Mouse (Mus musculus) G1E-ER4 (cell line): ENCODE data around the gene Pcif1. TPM values are rescaled to one million over a fixed set of nuclear protein-coding genes. Genes with fewer than 3 reads are reported as not detected.

Source experiments
- GATA1 ChIP-seq: IDR thresholded peaks from one replicate; pipeline ENCODE4 v1.8.0; 2012; ENCODE audit warnings: low read length, inconsistent platforms
- polyA plus RNA-seq: library from polyadenylated mRNA; stranded (reverse); fragments of >175 nt; gene quantifications from 2 replicates; pipeline ENCODE4 v1.2.3, GENCODE M21; 2012

Pcif1 gene
- polyA plus RNA-seq, 1 experiment = 110 TPM

DNA sequence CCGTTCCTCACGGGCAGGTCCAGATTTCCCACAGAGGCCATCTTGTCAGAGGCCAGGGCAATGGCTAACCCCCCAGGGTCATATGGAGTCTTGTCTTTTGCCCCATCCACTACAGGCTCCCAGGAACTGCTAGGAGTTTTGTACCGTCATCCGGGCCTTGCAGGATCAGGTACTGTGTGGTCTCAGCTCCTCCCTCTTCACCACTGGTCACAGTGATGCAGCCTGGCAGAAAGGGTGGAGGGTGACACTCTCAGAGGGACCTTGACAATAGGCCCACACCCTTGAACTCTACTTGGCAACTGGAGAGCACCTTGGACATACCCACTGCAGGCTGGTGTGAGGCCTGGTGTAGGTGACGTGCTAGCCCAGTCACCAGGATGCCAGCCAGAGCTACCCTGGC, 28.9 kb downstream of the Pcif1 start:
- TF ChIP-seq GATA1 = no peak

DNA sequence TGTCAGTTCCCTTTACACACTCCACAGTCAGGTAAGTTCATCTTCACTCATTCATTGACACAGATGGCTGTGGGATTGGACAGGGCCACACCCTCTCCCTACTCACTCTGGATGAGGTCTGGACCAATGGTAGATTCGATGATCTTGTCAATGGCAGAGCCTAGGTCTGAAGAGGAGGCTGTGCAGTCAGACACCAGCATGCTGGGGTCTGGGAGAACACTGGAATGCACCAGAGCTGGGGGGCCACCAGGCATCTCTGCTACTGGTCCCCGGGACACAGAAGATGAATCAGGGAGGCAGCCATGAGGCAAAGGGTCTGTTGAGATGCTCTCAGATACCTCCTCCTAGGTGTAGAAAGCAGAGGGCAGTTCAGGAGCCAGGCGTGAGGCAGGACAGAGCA, 30.0 kb downstream of the Pcif1 start:
- TF ChIP-seq GATA1 = no peak

DNA sequence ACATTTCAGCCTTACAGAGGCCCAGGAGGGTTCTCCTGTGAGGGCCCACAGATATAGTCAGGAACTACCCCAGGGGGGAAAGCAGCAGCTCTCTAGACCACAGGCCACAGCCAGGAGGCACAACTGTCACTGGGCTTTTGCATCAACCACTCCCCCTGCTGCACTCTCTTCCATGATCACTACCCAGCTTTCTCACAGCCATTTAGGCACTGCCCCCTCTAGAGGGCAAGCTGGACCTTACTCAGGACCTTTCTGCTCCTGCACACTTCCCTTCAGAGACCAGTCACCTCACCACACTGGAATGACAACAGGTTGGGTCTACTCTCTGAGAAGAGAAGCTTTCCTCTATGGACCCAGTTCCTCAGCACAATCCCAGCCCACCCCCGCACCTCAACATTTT, 30.4 kb downstream of the Pcif1 start:
- TF ChIP-seq GATA1 = no peak

DNA sequence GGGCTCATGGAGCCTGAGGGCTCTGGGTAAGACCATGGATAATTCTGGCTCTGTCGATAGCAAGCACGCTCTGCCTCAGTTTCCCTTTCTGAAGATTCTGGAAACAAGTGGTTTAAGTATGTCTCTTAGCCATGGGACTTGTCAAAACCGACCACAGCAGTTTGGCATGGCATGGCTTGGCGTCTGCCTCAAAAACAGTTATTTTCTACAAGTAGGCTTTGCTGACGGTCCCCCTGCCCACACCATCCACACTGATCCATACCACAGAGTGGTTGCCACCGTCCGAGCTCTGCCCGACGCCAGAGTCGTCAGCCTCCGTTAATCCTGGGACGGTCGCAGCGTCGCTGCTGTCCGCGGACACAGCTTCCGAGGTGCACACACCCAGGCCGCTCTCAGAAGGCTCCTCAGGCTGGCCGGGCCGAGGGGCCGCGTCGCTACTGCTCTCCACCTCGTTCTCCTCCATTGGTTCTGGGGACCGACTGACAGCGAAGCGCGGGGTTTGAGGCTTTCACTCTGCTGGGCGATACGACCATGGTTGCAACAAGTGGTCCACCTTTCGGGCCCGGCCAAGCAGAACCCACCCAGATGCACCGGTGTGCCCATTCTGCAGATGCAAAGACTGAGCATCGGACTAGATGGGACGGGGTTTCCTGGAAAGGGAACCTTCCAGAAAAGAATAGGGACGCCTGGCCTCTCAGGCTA, 31.4 kb downstream of the Pcif1 start:
- no peak for TF ChIP-seq GATA1

DNA sequence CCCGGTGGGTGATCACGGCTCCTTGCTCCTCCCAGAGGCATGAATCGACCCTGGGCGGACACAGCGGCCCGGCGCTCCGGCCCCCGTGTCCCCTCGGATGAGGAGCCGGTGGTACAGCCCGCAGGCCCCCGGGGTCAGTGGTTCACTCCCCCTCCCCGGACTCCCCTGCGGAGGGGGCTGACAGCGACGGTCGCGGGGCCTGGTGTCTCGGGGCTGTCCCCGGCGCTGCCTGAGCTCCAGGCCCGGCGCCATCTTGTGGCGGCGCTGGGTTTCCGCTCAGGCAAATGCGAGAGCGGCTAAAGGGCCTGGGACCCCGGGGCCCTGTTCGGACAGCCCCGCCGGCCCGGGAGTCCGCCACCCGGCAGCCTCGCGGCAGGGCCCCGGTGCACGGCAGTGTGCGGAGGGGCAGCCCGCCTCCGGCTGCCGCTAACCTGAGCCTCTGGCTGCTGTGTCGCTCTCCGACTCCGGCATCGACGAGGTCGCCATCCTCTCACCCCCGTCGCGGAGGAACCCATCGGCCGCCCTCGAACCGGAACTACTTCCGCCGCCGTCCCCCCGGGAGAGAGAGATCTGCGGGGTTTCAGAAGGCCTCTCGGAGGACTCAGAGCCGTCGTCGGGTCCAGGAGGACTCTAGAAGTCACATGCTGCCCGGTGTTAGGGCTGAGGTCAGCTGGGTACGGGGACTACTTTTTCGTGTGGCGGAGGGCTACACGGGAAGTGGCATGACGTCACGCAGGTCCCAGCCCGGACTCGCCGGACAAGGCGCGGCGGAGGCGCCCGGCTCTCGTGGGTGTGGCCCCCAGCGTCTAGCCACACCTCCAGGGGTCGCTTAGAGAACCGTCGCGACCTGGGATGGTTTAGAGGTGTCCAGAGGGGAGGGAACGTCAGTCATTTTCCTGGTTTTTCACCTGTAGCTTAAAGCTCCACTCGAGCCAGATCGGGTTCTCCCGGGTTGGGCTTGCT, 32.3 kb downstream of the Pcif1 start, which contains the start of gene Zfp335:
Zfp335 (minus strand) TSS at position 672 of the 963 bp plus-strand sequence.
- TF ChIP-seq GATA1 = no peak

DNA sequence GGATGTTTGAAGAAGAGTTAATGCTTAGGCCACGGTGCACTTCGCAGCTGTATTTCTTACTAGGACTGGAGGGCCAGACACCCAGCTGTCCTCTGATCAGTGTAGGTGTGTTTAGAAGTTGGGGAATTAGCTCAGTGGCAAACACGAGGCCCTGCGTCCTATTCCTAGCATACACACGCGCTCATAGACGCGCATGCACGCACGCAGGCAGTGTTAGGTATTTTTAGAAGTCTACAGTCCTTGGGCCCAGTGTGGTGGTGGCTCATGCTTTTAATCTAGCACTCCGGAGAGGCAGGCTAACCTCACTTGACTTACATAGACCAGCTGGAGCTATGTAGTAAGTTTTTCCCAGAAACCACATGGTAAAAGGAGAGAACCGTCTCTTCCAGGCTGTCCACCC, 33.0 kb downstream of the Pcif1 start:
- TF ChIP-seq GATA1 = no peak

DNA sequence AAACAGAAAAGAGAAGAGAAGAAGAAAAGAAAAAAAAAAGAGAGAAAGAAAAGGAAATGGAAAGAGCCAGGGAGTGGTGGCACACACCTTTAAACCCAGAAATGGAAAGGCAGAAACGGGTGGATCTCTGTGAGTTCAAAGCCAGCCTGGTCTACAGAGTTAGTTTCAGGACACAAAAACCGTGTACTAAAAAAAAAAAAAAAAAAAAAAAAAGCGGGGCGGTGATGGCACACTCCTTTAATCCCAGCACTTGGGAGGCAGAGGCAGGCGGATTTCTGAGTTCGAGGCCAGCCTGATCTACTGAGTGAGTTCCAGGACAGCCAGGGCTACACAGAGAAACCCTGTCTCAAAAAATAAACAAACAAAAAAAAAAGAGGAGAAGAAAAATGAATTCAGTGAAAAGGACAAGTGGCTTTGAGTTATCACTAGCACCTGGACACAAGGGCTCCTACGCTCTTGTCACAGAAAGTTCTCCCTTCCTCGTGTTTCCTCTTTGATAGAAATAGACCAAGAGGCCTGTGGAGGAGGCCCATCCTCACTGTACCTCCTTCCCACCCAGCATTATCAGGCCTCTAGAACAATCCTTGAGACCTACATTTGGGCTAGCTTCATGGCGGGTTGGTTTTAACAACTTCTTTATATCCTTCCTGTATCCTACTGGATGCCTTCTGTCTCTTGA, 33.8 kb downstream of the Pcif1 start:
- TF ChIP-seq GATA1 = no peak

DNA sequence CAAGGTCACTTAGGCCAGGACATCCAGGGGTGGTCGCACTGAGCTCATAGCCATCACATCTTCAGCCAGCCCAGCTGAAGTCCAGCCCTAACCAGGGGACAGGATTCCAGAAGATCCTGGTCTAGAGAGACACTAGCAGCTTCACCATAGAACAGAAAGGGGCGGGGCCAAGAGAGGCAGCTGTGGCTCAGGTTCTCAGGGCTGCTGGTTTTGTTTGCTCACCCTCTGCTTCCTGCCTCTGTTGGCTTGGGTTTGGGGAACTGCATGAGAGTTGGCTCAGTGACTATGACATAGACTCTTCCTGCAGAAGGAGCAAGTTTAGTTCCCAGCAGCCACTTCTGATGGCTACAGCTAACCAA, 34.3 kb downstream of the Pcif1 start:
- no peak for TF ChIP-seq GATA1

DNA sequence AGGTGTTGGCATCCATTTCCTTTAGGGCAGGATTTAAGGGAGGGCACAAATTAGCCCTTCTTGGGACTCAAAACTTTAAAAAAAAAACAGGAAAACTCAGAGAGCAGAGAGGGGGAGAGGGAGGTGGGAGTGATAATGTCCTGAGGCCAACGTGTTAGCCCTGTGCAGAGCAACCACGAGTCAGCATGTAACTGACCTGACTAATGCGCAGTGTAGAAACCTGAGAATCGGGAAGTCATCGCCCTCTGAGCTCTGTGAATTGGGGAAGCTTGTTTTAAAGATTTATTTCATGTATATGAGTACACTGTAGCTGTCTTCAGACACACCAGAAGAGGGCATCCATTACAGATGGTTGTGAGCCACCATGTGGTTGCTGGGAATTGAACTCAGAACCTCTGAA, 37.7 kb downstream of the Pcif1 start:
- no peak for TF ChIP-seq GATA1

DNA sequence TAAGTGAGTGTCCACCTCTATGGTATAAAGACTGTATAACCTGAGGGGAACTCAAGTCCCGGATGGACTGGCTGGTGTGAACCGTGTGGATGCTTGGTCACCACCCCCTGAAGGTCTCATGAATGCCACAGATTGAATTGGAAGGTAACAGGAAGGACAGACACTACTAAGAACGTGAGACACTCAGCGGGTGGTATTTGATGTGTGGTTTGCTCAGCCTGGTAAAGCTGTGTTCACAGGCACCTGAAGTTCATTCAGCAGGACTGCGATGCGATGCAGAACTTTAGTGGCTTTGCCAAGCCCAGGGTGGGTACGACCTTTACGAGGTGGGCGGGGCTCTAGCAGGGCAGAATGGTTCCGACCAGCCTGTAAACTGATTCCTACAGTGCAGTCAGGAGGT, 38.3 kb downstream of the Pcif1 start:
- no peak for TF ChIP-seq GATA1

DNA sequence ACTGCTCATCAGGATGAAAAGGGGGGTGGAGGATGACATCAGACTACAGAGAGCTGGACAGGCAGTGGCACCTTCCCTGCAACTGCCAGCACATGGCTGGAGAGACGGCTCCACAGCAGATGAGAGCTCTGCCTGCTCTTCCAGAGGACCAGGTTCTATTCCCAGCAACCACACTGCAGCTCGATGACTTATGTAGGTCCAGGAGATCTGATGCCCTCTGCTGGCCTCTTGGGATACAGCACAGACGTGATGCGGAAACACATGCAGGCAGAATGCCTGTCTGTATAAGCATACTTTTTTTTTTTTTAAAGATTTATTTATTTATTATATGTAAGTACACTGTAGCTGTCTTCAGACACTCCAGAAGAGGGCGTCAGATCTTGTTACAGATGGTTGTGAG, 39.2 kb downstream of the Pcif1 start:
- TF ChIP-seq GATA1 = no peak

DNA sequence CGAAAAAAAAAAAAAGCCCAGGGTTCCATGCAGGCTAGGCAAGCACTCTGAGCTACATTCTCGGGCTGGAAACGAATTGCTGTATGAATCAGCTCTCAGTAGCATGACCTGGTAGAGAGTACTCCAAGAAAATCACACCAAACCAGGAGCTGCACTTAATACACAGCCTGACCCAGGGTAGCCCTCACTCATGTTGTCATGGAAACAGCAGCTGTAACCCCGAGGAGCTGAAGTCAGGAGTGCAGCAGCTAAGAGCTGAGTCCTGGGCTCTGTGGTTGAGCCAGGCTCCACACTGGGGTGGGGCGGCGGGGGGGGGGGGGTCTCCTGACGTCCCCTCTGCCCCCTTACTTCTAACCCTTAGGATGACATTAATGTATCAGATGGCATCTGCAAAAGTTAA, 42.9 kb downstream of the Pcif1 start:
- no peak for TF ChIP-seq GATA1

DNA sequence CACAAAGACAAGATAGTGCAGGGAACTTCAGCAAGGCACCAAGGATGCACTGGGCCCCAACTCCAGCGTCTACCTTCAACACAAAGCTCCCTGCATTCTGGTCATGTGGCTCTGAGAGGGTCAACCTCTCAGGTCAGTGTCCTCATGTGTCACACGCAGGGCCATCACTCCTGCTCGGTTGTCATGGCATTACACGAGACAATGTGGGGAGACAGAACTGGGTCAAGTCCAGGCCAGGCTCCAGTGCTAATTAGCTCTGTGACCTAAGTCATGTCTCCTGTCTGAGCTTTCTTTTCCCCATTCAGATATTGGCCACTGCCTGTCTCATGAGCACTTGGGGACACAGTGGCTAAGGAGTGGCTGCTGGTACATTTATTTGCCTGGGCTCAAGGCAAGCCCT, 44.2 kb downstream of the Pcif1 start:
- TF ChIP-seq GATA1 = no peak

DNA sequence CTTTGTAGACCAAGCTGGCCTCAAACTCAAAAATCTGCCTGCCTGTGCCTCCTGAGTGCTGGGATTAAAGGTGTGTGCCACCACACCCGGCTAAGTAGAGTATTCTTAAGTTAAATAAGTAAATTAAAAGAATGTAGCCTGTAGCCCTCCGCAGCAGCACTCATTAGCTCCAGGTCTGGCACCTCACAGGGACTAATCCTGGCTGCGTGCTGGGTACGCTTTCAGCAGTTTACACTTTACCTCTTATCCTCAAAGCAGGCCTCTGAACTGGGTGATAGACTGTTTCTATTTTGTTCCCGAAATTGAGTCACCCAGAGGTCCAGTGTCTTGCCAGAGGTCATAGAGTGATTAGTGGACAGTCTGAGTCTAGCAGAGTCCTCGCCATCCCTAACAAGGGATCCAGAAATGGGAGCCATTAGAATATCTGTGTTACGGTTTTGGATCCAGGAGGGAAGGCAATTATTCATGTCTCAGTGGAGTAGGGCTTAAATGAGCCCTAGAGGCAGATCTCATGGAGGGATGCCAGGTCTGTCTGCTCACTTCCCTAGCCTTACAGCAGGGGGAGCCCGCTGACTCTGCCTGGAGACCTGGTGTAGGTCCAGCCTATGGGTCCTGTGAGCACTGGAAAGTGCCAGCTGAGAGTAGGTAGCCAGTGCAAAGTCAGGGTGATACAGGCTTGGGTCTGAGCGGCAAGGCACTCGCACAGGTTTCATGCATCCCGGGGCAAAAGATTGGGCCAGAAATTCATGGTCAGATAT, 45.2 kb downstream of the Pcif1 start:
- no peak for TF ChIP-seq GATA1
